Mouse (Mus musculus): ENCODE measurements at regions not wholly inside any gene's neighbourhood (a gene's known extent, or its start where the extent isn't known, plus 50 kb on each side); places are given as distances from the start of the nearest gene placed in this dataset.

DNA sequence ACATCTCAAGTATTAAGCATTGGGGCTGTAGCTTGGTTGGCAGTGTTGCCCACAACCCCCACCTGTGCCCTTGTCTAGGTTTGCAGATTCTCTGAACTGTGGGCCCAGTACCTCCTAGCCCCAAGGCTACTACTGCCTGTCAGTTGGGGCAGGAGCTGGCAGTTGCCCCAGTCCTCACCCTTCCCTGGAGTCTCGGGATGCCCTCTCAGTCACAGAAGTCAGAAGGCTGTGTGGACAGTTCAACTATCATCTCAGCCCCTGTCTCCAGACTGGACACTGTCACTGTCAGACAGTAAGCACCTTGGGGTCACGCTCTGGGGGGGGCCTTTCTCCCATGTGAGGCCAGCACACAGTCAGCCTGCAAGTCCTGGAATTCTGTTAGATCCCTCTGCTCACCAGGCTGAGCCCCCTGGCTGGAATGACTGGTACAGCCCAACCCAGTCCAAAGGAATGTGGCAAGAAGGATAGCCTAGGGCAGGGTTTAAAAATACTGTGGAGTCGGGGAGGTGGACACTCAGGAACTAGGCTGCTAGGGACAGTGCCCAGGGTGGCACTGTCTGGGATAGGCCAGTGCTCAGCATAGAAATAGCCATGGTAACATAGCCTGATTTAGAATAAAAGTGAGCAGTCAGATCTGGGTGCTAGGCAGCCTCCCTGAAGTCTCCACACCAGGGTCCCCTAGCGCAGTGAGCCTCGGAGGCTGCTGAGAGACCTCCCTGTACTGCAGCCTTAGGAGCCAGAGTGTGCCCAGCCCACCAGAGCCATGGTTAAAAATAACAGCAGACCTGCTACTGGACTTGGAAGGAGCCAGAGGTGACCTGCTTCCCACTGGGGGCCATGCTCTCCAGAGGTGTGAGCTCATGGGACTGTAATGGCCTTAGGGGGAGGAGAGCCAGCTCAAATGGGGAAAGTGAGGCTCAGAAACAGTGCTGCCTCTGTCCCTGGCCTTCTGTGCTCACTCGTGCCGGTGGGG is 83.1 kb upstream of the Ptpn1 start:
- no peak for DNase-seq (ENCODE audit: low read depth, low spot score)

GRCm38 (mm10) chr2:167847281-167848077 is 84.4 kb upstream of the Ptpn1 start:
- no peak for DNase-seq (ENCODE audit: low read depth, low spot score)

GRCm38 (mm10) chr2:167845370-167845769 is 86.5 kb upstream of the Ptpn1 start:
- no peak for DNase-seq (ENCODE audit: low read depth, low spot score)

GRCm38 (mm10) chr2:167844556-167844955 is 87.3 kb upstream of the Ptpn1 start:
- no peak for DNase-seq (ENCODE audit: low read depth, low spot score)

DNA sequence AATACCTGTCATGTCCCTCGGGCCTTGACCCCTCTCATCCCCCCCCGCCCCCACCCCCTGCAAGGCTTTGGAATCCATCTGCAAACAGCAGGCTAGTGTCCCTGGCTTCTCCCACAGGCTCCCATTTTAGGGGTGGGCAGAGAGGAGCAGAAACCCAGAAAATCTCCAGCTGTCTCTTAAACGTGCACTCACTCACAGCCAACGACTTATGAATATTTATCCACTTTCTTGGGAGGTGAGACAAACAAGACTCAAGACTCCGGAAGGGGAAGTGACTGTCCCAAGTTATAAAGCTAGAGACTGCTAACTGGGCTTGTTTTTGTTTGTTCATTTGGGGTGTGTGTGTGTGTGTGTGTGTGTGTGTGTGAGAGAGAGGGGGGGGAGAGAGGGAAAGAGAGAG is 87.9 kb upstream of the Ptpn1 start:
- DNase-seq (ENCODE audit: low read depth, low spot score), result no peak

DNA sequence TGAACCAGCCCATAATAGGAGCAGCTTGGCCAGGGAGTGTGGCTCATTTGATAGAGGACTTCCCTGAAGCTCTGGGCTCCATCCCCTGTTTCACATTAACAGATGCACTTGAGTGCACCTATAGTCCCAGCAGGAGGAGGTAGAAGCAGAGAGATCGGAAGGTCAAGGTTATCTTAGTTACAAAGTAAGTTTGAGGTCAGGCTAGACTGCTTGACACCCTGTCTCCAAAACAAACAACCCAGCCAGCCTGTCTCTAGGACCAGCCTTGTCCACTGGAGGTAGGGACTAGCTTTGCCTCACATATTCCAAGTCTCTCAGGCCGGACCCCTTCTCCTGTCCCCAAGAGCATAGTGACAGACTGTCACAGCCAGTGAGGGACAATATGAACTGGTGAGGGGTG is 88.9 kb upstream of the Ptpn1 start:
- no peak for DNase-seq (ENCODE audit: low read depth, low spot score)

DNA sequence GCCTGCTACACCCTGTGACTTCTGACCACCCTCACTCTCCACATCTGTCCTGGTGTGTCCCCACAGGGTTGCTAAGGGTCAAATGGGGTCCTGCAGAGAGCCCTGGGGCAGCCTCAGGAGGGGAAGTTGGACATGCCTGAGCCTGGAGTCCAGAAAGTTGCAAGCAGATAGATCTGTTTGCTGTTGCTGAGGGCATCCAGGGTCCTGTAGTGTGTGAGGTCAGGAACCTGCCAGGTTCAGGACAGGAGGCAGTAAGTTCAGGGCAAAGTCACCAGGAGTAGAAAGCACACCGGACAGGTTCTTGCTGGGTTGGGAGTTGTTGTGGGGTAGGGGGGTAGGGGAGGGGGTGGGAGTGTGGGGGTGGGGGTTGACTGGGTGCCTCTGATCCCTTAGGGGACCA is 89.4 kb upstream of the Ptpn1 start:
- DNase-seq (ENCODE audit: low read depth, low spot score), result no peak

- DNase-seq (ENCODE audit: low read depth, low spot score), result no peak
These were observed 90.3 kb upstream of the Ptpn1 start for GRCm38 (mm10) chr2:167841339-167842240.

GRCm38 (mm10) chr2:167840344-167840743 is 91.5 kb upstream of the Ptpn1 start:
- no peak for DNase-seq (ENCODE audit: low read depth, low spot score)

GRCm38 (mm10) chr2:167839324-167839981 is 92.4 kb upstream of the Ptpn1 start:
- DNase-seq (ENCODE audit: low read depth, low spot score), result no peak

GRCm38 (mm10) chr2:167837596-167837995 is 94.3 kb upstream of the Ptpn1 start:
- DNase-seq (ENCODE audit: low read depth, low spot score), result no peak

DNA sequence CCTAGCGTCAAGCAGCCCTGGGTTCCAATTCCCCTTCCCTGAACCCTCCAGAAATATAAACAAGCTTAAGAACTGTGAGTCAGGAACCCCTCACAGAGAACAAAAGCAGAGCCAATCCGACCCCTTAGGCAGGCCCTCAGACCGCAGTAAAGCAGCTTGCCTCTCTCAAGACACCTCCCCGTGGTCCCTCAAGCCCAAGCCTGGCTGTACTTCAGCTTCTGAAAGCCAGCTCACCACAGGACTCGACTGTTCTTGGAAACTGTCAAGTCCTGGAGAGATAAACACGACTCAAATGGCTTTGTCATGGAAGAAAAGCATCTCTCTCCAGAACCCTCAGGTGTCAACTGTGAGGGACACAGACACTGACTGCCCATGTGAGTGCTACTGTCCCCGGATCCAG is 95.2 kb upstream of the Ptpn1 start:
- DNase-seq (ENCODE audit: low read depth, low spot score), result no peak

DNA sequence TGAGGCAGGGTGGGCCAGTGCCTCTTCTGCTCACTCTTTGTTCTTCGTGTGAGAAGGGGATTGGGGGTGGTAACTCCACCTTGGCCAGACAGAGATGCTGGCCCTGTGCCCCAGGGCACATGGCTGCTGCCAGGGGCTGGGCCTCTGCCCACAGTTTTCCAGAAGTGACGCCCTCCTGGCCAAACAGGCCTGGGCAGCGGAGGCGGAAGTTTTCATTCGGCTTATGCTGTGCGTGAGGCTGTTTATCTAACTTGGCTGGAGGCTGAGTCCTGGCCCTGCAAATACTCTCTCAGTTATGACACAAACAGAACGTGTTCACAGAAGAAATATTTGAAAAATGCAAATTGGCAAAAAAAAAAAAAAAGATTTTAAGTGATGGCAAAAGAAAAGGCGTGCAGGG is 97.3 kb upstream of the Ptpn1 start:
- DNase-seq (ENCODE audit: low read depth, low spot score), result no peak

GRCm38 (mm10) chr2:167833290-167833953 is 98.4 kb upstream of the Ptpn1 start:
- peak; percentile 58 for DNase-seq (ENCODE audit: low read depth, low spot score)

DNA sequence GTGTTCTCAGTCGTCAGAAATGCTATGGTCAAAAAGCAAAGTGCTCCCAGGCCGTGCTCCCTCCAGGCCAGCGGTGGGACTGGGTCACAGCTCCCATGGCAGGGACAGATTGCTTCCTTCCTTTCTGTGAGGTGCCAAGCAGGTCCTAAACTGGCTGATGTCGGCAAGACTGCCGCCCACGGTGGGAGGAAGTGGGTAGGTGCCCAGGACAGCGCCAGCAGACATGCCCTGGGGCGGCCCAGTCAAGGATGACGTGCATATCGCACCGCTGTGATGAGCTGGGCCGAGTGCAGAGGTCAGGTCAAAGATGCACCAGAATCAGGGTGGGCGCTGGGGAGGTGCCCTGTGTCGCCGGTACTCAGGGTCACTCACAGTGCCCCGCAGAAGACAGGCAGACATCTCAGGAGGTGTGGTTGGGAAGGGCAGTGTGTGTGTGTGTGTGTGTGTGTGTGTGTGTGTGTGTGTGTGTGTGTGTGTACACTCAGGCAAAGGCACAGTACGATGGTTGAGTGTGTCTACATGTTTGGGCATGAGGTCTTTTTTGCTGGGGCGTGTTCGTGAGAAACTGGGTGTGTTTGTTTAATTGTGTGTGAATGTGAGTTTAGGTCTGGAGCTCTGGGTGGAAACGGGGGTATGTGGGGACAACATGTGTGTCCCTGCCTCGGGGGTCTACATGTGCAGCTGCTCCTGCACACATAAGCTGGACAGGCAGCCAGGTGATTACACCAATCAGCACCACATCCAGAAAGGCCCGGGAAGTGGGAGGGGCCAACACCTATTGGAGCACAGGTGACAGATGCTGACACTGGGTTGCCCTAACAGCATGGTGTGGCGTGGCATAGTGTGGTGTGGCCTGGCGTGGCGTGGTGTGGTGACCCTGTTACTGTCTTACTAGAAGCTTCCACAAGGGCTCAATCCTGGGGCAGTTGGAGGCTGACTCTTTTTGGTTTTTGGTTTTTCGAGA is 100.5 kb upstream of the Ptpn1 start:
- no peak for DNase-seq (ENCODE audit: low read depth, low spot score)

- no peak for DNase-seq (ENCODE audit: low read depth, low spot score)
These were observed 103.6 kb upstream of the Ptpn1 start for GRCm38 (mm10) chr2:167828258-167828657.

DNA sequence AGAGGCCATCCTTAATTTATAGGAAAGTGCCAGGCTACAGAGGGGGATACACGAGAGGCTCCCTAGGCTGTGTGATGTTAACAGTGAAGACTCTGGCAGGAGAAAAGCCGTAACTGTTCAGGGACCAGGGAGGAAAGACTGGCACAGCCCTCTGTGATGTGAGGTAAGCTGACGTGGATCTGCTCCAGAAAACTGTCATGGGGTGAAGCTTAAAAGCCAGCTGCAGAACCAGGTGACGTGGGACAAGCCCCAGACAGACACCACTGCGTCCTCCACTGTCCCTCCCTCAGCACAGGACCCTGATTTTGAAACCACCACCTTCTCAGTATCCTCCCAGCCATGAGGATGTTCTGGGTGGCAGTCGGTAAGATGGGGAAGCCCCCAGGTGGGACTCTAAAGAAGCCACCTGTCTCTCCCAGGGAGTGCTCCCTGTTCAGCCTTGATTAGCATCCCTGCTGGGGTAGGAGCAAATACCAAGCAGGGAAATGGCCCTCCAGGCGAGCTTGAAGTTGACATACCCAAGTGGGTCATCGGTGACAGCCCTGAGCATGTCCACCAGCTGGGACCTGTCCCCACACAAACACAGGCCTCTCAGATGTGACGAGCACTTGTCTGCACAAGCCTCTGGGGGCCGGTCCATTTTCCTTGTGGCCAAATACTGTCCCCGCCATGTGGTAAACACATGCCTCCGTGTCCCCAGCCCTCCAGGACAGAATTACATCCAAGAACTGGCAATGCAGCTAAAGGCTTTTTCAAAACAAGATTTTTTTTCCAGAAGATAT is 104.7 kb upstream of the Ptpn1 start:
- DNase-seq (ENCODE audit: low read depth, low spot score), result no peak

DNA sequence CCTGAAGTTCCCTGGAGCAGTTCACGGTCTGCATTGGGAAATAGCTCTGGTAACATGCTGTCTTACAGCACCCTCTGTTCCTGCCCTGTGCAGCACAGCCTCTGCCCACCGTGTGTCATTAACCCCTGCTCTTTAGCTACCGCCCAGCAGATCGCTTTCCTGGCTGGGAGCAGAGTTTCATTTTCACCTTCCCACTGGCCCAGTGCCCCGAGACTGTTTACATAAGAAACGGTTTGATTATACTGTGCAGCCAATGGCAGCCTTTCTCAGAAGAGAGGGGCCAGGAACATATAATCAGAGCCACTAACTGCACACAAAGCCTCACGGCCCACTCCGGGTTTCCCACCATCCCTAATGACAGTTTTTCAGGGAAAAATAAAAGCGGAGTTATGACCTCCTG is 108.3 kb upstream of the Ptpn1 start:
- peak; percentile 30 for DNase-seq (ENCODE audit: low read depth, low spot score)

GRCm38 (mm10) chr2:167823044-167823443 is 108.8 kb upstream of the Ptpn1 start:
- DNase-seq (ENCODE audit: low read depth, low spot score), result no peak

Measured in mesoderm, embryonic 11.5 days (tissue).